Mouse (Mus musculus): Measurements from ENCODE around the gene Taok3. TPM values are rescaled to one million over a fixed set of nuclear protein-coding genes. Genes with fewer than 3 reads are reported as not detected.

The Taok3 gene
- polyA plus RNA-seq, 1 experiment, result 5.1 TPM

DNA sequence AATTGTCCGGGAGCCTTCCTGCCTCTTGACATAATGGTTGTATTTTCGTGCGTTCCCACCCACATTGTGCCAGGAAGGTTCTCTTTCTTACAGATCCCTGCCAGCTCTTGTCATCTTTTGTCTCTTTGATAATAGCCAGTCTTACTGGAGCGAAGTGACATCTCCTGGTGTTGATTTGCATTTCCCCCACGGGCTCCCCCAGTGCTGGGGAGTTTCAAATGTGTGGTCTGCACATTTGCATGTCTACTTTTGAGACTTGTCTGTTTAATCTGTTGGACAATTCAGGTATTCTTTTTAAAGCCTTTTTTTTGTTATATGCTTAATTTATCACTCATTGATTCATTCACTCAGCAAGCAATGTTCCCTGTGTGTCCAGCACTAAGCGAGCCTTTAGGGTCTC, 58.1 kb downstream of the Taok3 start:
- H3K4me3 ChIP-seq (replicated peaks), result no peak overlapping the region
- TF ChIP-seq GATA1 (IDR thresholded peaks at IDR 0.05; ENCODE audit: low read length) (no peak), TAL1 (IDR thresholded peaks at IDR 0.05; ENCODE audit: low read length) (no peak)
- H3K9me3 ChIP-seq (ENCODE audit: control insufficient read depth, low read length), result peaks cover 7% of the 10 kb centered on the region
- peaks cover 93% of the 10 kb centered on the region for H3K36me3 ChIP-seq (ENCODE audit: control insufficient read depth)
- H3K27me3 ChIP-seq (ENCODE audit: control insufficient read depth), result no peaks in the 10 kb centered on the region
- peaks cover 2% of the 10 kb centered on the region; the same call in 1 of the 2 replicates for H3K4me1 ChIP-seq (ENCODE audit: control insufficient read depth)

DNA sequence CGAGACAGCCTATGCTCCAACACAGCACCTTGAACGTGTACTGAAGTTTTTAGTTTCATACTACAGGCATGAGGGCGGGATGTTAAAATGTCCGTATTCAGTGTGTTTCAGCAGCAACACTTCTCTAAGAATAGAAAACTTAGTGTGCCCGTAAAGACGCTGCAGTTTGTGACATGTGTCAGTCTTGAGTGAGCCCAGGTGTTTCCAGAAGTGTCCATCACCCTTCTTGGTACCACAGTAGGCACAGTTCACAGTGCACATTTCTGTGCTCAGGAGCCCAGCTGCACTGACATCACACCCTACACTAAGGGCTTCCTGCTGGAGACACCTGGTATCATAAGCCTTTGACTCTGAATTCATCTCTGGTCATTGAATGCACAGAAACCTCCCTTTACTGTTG, 58.6 kb downstream of the Taok3 start:
- Histone ChIP-seq H3K9me3 (ENCODE audit: control insufficient read depth, low read length) (peaks cover 9% of the 10 kb centered on the region), H3K27me3 (ENCODE audit: control insufficient read depth) (no peaks in the 10 kb centered on the region), H3K4me3 (replicated peaks) (no peak overlapping the region), H3K36me3 (ENCODE audit: control insufficient read depth) (peaks cover 93% of the 10 kb centered on the region), H3K4me1 (ENCODE audit: control insufficient read depth) (0 out of 2 replicates have a peak, but pooled peaks cover 2% of the 10 kb centered on the region)
- TF ChIP-seq TAL1 (IDR thresholded peaks at IDR 0.05; ENCODE audit: low read length), result no peak

DNA sequence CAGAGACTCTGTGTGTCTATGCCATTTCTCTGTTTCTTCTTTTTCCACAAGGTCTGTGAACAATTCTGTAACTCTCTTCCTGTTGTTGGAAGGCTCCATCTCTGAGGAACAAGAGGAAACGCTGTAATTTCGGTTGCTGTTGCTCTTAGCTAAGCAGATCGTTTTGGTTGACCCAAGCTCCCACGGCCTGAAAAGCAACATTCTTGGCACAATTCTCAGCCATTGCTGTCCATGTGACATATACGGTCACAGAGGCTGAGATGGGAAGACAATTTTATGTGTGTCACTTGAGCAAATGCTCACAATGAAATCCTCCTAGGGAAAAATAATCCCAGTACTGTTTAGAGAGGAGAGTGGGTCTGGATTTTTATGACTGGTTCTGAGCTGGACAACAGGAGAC, 62.0 kb downstream of the Taok3 start:
- peaks cover 33% of the 10 kb centered on the region for H3K9me3 ChIP-seq (ENCODE audit: control insufficient read depth, low read length)
- peaks cover 95% of the 10 kb centered on the region for H3K36me3 ChIP-seq (ENCODE audit: control insufficient read depth)
- no peak for TF ChIP-seq TAL1 (IDR thresholded peaks at IDR 0.05; ENCODE audit: low read length)
- TF ChIP-seq GATA1 (IDR thresholded peaks at IDR 0.05; ENCODE audit: low read length), result no peak
- H3K4me1 ChIP-seq (ENCODE audit: control insufficient read depth), result 0 out of 2 replicates have a peak, but pooled peaks cover 2% of the 10 kb centered on the region
- no peak overlapping the region for H3K4me3 ChIP-seq (replicated peaks)
- H3K27me3 ChIP-seq (ENCODE audit: control insufficient read depth), result no peaks in the 10 kb centered on the region

DNA sequence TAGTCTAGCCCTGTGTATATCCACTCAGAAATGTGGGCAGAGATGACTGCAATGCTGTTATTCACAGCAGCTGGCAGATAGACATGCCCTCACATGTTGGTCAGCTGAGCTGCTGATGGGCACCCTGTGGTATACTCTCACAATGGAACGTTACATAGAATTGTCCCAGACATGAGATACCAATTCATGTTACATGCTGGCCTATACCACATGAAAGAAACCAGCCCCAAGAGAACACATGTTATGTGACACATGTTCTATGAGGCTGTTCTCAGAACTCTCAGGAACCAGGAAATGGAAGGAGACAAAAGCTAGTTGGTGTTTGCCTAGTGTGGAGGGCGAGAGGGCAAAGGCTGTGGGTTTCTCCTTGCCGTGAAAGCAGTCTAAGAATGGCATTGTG, 62.5 kb downstream of the Taok3 start:
- Histone ChIP-seq H3K4me1 (ENCODE audit: control insufficient read depth) (0 out of 2 replicates have a peak, but pooled peaks cover 2% of the 10 kb centered on the region), H3K36me3 (ENCODE audit: control insufficient read depth) (peaks cover 93% of the 10 kb centered on the region)

DNA sequence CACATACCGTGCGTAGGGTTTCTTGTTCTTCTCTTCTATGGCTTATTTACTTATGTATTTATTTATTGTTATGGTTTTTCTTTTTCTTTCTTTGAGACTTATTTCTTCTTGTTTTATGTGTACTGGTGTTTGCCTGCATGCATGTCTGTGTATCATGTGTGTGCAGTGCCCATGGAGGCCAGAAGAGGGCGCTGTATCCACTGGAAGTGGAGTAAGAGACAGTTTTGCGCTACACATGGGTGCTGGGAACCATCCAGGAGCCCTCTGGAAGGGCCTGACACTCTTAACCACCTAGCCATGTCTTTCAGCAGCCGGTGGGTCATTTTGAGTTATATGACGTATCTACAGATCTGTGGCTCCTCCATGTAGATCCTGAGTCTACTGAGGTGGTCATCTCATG, 64.9 kb downstream of the Taok3 start:
- TF ChIP-seq TAL1 (IDR thresholded peaks at IDR 0.05; ENCODE audit: low read length) (no peak), GATA1 (IDR thresholded peaks at IDR 0.05; ENCODE audit: low read length) (no peak)
- H3K4me1 ChIP-seq (ENCODE audit: control insufficient read depth), result no peaks in the 10 kb centered on the region; the same call in 1 of the 2 replicates
- H3K4me3 ChIP-seq (replicated peaks), result no peak overlapping the region
- H3K27me3 ChIP-seq (ENCODE audit: control insufficient read depth), result no peaks in the 10 kb centered on the region
- peaks cover 96% of the 10 kb centered on the region for H3K36me3 ChIP-seq (ENCODE audit: control insufficient read depth)
- H3K9me3 ChIP-seq (ENCODE audit: control insufficient read depth, low read length), result peaks cover 30% of the 10 kb centered on the region

More for the DNA sequence above, 62.5 kb downstream of the Taok3 start:
- no peak for TF ChIP-seq TAL1 (IDR thresholded peaks at IDR 0.05; ENCODE audit: low read length)
- TF ChIP-seq GATA1 (IDR thresholded peaks at IDR 0.05; ENCODE audit: low read length), result no peak
- peaks cover 30% of the 10 kb centered on the region for H3K9me3 ChIP-seq (ENCODE audit: control insufficient read depth, low read length)
- no peaks in the 10 kb centered on the region for H3K27me3 ChIP-seq (ENCODE audit: control insufficient read depth)
- H3K4me3 ChIP-seq (replicated peaks), result no peak overlapping the region

DNA sequence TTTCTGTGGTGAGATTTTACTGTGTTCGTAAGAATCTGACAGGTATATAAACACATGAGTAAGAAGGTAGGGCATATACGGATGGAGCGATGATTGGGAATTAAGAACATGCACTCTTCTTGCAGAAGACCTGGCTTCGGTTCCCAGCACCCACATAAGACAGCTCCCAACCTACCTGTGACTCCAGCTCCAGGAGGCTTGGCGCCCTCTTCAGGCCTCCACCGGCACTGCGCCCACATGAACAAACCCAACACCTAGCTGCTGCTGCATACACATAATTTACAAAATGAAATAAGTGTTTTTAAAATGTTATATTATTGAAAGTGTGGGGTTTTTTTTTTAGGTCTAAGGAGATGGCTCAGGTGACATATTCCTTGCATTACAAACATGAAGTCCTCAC, 65.7 kb downstream of the Taok3 start:
- Histone ChIP-seq H3K4me1 (ENCODE audit: control insufficient read depth) (no peaks in the 10 kb centered on the region; the same call in 1 of the 2 replicates), H3K27me3 (ENCODE audit: control insufficient read depth) (no peaks in the 10 kb centered on the region), H3K9me3 (ENCODE audit: control insufficient read depth, low read length) (peaks cover 30% of the 10 kb centered on the region), H3K4me3 (replicated peaks) (no peak overlapping the region), H3K36me3 (ENCODE audit: control insufficient read depth) (peaks cover 93% of the 10 kb centered on the region)
- TF ChIP-seq TAL1 (IDR thresholded peaks at IDR 0.05; ENCODE audit: low read length) (no peak), GATA1 (IDR thresholded peaks at IDR 0.05; ENCODE audit: low read length) (no peak)

DNA sequence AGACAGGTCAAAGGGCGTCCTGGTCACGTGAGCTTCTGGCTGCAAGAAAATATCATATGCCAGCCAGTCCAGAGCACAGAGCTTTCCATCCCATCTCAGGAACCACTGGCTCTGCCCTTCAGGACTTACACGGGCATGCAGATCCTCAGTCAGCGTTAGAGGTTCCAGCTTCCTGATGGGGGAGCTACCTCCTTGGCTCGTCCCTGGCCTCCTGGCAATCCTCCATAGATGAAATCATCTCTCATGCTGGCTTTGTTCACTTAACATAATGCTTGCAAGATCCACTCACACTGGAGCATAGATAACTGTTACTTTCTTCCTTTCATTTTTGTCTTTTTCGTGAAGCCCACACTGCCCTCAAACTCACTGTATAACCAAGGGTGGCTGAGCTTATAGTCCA, 72.1 kb downstream of the Taok3 start:
- no peak for TF ChIP-seq TAL1 (IDR thresholded peaks at IDR 0.05; ENCODE audit: low read length)
- TF ChIP-seq GATA1 (IDR thresholded peaks at IDR 0.05; ENCODE audit: low read length), result no peak
- H3K36me3 ChIP-seq (ENCODE audit: control insufficient read depth), result peaks cover 89% of the 10 kb centered on the region

DNA sequence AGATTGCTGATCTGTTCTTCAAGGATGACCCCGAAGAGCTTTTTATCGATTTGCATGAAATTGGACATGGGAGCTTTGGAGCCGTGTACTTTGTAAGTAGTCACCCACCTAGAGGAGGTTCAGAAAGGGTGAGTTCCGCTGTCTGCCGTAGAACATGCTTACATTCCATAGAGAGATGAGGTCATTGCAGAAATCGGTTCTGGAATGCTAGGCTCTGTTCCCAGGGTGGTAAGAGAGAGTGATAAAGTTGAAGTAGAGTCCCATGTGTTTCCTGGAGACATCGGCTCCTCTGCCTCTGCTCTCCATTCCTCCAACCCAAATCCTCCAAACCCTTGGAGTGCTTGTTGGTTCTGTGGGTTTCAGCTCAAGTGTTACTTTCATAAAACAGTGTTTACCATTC, 73.8 kb downstream of the Taok3 start:
- TF ChIP-seq TAL1 (IDR thresholded peaks at IDR 0.05; ENCODE audit: low read length) (no peak), GATA1 (IDR thresholded peaks at IDR 0.05; ENCODE audit: low read length) (no peak)
- Histone ChIP-seq H3K36me3 (ENCODE audit: control insufficient read depth) (peaks cover 91% of the 10 kb centered on the region), H3K9me3 (ENCODE audit: control insufficient read depth, low read length) (peaks cover 13% of the 10 kb centered on the region), H3K4me1 (ENCODE audit: control insufficient read depth) (peaks cover 6% of the 10 kb centered on the region), H3K4me3 (replicated peaks) (no peak overlapping the region), H3K27me3 (ENCODE audit: control insufficient read depth) (no peaks in the 10 kb centered on the region)

More for the DNA sequence above, 72.1 kb downstream of the Taok3 start:
- Histone ChIP-seq H3K4me3 (replicated peaks) (no peak overlapping the region), H3K27me3 (ENCODE audit: control insufficient read depth) (no peaks in the 10 kb centered on the region), H3K9me3 (ENCODE audit: control insufficient read depth, low read length) (no peaks in the 10 kb centered on the region), H3K4me1 (ENCODE audit: control insufficient read depth) (peaks cover 6% of the 10 kb centered on the region)

DNA sequence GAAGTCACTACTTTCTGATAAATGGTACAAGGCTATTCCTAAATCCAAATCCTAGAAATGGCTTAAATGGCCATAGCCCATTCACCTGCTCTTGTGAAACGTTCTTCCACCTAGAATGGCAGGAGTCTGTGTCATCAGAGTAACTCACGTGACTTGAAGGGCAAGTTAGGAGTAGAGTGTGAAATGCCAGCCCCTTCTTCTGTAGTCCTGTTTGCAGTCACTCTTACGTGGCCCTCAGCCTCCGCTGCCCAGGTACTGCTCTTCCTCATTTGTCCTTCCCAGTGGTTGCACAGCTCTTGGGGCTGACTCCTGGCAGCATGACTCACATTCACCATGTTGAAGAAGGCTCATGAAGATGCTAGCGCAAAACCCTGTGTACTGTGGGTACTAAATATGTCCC, 74.7 kb downstream of the Taok3 start:
- Histone ChIP-seq H3K36me3 (ENCODE audit: control insufficient read depth) (peaks cover 92% of the 10 kb centered on the region), H3K4me3 (replicated peaks) (no peak overlapping the region), H3K4me1 (ENCODE audit: control insufficient read depth) (peaks cover 6% of the 10 kb centered on the region)

DNA sequence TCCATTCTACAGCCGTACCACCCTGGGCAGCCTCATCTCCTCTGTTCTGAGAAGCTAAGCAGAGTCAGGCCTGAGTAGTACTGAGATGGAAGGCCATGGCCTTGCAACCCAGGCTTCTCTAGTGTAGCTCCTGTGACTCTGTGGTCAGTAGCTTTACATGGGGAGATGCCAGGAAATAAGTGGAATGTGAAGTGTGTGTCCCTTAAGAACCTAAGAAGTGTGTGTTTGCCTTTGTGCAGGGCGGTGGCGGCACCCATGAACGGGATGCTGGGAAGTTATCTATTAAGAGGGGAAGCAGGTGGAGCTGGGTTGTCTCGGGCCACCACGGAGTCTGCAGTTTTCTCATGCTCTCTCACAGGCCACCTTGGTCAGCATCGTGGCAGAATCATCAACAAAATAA, 76.6 kb downstream of the Taok3 start:
- TF ChIP-seq GATA1 (IDR thresholded peaks at IDR 0.05; ENCODE audit: low read length) (no peak), TAL1 (IDR thresholded peaks at IDR 0.05; ENCODE audit: low read length) (no peak)
- H3K27me3 ChIP-seq (ENCODE audit: control insufficient read depth), result no peaks in the 10 kb centered on the region
- no peak overlapping the region for H3K4me3 ChIP-seq (replicated peaks)
- peaks cover 4% of the 10 kb centered on the region; the same call in 1 of the 2 replicates for H3K4me1 ChIP-seq (ENCODE audit: control insufficient read depth)
- H3K36me3 ChIP-seq (ENCODE audit: control insufficient read depth), result peaks cover 99% of the 10 kb centered on the region
- peaks cover 13% of the 10 kb centered on the region for H3K9me3 ChIP-seq (ENCODE audit: control insufficient read depth, low read length)

More for the DNA sequence above, 74.7 kb downstream of the Taok3 start:
- H3K27me3 ChIP-seq (ENCODE audit: control insufficient read depth), result no peaks in the 10 kb centered on the region
- H3K9me3 ChIP-seq (ENCODE audit: control insufficient read depth, low read length), result peaks cover 13% of the 10 kb centered on the region
- TF ChIP-seq TAL1 (IDR thresholded peaks at IDR 0.05; ENCODE audit: low read length) (no peak), GATA1 (IDR thresholded peaks at IDR 0.05; ENCODE audit: low read length) (no peak)
